Mouse (Mus musculus) C2C12 (cell line): ENCODE results near the gene Veph1. TPM values are rescaled to one million over a fixed set of nuclear protein-coding genes. Genes with fewer than 3 reads are reported as not detected.

Experiments used
- H3K27me3 ChIP-seq: one replicate; pipeline ENCODE4 v1.6.1; 2011; ENCODE audit not compliant: control insufficient read depth, insufficient read depth, insufficient read length
- H3K36me3 ChIP-seq: one replicate; pipeline ENCODE4 v1.6.1; 2011; ENCODE audit not compliant: control insufficient read depth, insufficient read depth
- H3K4me3 ChIP-seq: one replicate; pipeline ENCODE4 v1.5.1; 2011; ENCODE audit warnings: mild to moderate bottlenecking, control low read depth; ENCODE audit not compliant: poor library complexity, insufficient read depth, severe bottlenecking
- H3K79me2 ChIP-seq: one replicate; pipeline ENCODE4 v1.6.1; 2011; ENCODE audit not compliant: control insufficient read depth, insufficient read depth
- H3K79me3 ChIP-seq: one replicate; pipeline ENCODE4 v1.6.1; 2011; ENCODE audit warnings: low read depth, control low read depth
- H3ac ChIP-seq: one replicate; pipeline ENCODE3; 2011; ENCODE audit warnings: low read depth; ENCODE audit not compliant: control insufficient read depth, insufficient read length
- CEBPB ChIP-seq: IDR thresholded peaks from one replicate; pipeline ENCODE4 v1.6.1; 2011; ENCODE audit warnings: low read depth, mild to moderate bottlenecking, control low read depth, moderate library complexity
- CTCF ChIP-seq: IDR thresholded peaks from one replicate; pipeline ENCODE4 v1.5.1; 2011; ENCODE audit not compliant: control insufficient read depth, insufficient read depth, insufficient read length
- FOSL1 ChIP-seq: IDR thresholded peaks from one replicate; pipeline ENCODE4 v1.8.0; 2011; ENCODE audit warnings: mild to moderate bottlenecking, low read length; ENCODE audit not compliant: poor library complexity, insufficient read depth, severe bottlenecking
- MAX ChIP-seq: IDR thresholded peaks from one replicate; pipeline ENCODE4 v1.6.1; 2011; ENCODE audit warnings: mild to moderate bottlenecking, control low read depth
- MYOD1 ChIP-seq: IDR thresholded peaks from one replicate; pipeline ENCODE4 v1.6.1; 2011; ENCODE audit warnings: low read depth; ENCODE audit not compliant: control insufficient read depth, insufficient read length
- MYOG ChIP-seq: IDR thresholded peaks from one replicate; pipeline ENCODE4 v1.6.1; 2011; ENCODE audit not compliant: control insufficient read depth, insufficient read length; ENCODE audit errors: extremely low read depth
- USF1 ChIP-seq: IDR thresholded peaks from one replicate; pipeline ENCODE4 v1.6.1; 2011; ENCODE audit warnings: low read depth, mild to moderate bottlenecking, control low read depth, moderate library complexity
- long read RNA-seq, 2 experiments: library from polyadenylated mRNA; unstranded; transcript quantifications; one replicate each; pipeline ENCODE4 v2.0.0; 2019 to 2020
- polyA plus RNA-seq: library from polyadenylated mRNA; unstranded; fragments of >200 nt; fragmentation: generic; extraction: Trizol; gene quantifications from one replicate; pipeline ENCODE4 v1.2.1, GENCODE M21; 2012; ENCODE audit warnings: missing spikeins

Gene Veph1
- polyA plus RNA-seq: not detected
- long read RNA-seq, experiment 1: 0 reads
- long read RNA-seq, experiment 2: 0 reads

DNA sequence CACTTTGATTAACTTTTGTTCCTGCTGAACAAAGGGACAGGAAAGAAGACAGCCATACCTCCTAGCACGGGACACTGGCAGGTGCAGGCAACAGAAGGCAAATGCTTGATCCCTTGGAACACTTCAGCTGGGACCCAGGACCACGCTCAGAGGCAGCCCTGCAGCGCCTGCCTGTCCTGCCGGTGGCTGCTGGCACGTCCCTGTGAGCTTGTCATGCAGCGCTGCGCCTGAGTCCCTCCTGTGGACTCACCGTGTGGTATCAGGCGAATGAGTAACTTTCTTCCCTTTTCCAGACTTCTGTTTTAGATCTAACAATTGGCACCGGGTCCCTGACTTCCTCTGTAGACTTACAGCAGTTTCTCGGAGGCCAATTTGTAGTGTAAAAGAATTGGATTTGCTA, at the start of gene Veph1:
Gene Veph1 (minus strand): TSS at position 293 of the 400 bp plus-strand sequence.
- no peak within 1 kb of the TSS for H3ac ChIP-seq
- no peaks in the 10 kb centered on the region for H3K79me2 ChIP-seq
- TF ChIP-seq MYOG: no peak
- no peak for TF ChIP-seq CTCF
- no peak for TF ChIP-seq USF1
- TF ChIP-seq MYOD1: no peak
- no peak for TF ChIP-seq CEBPB
- no peak for TF ChIP-seq FOSL1
- TF ChIP-seq MAX: no peak
- H3K36me3 ChIP-seq: no peaks in the 10 kb centered on the region
- no peak within 1 kb of the TSS for H3K4me3 ChIP-seq
- H3K27me3 ChIP-seq: no peaks in the 10 kb centered on the region
- no peaks in the 10 kb centered on the region for H3K79me3 ChIP-seq

DNA sequence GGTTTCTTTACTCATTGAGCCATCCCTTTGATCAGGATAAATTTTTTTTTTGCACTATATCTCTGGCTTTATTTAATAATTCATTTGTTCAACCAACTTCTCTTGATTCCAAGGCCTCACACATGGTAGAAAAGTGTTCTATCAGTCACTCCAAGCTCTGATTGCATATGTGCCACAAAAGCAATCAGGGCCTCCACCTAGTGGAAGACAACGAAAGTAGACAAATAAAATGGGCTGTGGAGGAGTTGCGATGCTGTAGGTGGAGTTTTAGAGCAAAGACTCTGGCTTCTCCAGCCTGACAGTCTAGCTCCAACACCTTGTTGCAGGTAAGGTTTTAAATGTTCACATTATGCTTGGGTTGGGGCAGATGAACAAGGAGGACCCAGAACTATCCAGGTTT, 44.1 kb upstream of the Veph1 start:
- no peak overlapping the region for H3ac ChIP-seq
- no peak overlapping the region for H3K4me3 ChIP-seq
- no peaks in the 10 kb centered on the region for H3K79me2 ChIP-seq
- TF ChIP-seq USF1 (no peak), MAX (no peak), FOSL1 (no peak), CEBPB (no peak), MYOD1 (no peak)
- no peaks in the 10 kb centered on the region for H3K79me3 ChIP-seq
- H3K36me3 ChIP-seq: no peaks in the 10 kb centered on the region
- H3K27me3 ChIP-seq: no peaks in the 10 kb centered on the region

GRCm38 (mm10) chr3:66332401-66332729, 35.7 kb upstream of the Veph1 start:
- Histone ChIP-seq H3K27me3 (no peaks in the 10 kb centered on the region), H3K79me3 (no peaks in the 10 kb centered on the region), H3K79me2 (no peaks in the 10 kb centered on the region), H3ac (no peak overlapping the region), H3K4me3 (no peak overlapping the region), H3K36me3 (no peaks in the 10 kb centered on the region)
- TF ChIP-seq USF1 (no peak), CEBPB (no peak), FOSL1 (no peak), MYOD1 (no peak)

GRCm38 (mm10) chr3:66331592-66332400, 35.2 kb upstream of the Veph1 start:
- Histone ChIP-seq H3K36me3 (no peaks in the 10 kb centered on the region), H3K79me2 (no peaks in the 10 kb centered on the region), H3K4me3 (no peak overlapping the region), H3ac (no peak overlapping the region), H3K27me3 (no peaks in the 10 kb centered on the region), H3K79me3 (no peaks in the 10 kb centered on the region)
- TF ChIP-seq MYOG (no peak), CTCF (peak; percentile 48)

- H3K79me3 ChIP-seq: no peaks in the 10 kb centered on the region
- no peak overlapping the region for H3K4me3 ChIP-seq
- TF ChIP-seq MYOD1 (no peak), CTCF (no peak), MYOG (no peak)
- H3K36me3 ChIP-seq: no peaks in the 10 kb centered on the region
- no peaks in the 10 kb centered on the region for H3K27me3 ChIP-seq
- no peak overlapping the region for H3ac ChIP-seq
- H3K79me2 ChIP-seq: no peaks in the 10 kb centered on the region
These were observed 34.4 kb upstream of the Veph1 start for GRCm38 (mm10) chr3:66330896-66331579.

DNA sequence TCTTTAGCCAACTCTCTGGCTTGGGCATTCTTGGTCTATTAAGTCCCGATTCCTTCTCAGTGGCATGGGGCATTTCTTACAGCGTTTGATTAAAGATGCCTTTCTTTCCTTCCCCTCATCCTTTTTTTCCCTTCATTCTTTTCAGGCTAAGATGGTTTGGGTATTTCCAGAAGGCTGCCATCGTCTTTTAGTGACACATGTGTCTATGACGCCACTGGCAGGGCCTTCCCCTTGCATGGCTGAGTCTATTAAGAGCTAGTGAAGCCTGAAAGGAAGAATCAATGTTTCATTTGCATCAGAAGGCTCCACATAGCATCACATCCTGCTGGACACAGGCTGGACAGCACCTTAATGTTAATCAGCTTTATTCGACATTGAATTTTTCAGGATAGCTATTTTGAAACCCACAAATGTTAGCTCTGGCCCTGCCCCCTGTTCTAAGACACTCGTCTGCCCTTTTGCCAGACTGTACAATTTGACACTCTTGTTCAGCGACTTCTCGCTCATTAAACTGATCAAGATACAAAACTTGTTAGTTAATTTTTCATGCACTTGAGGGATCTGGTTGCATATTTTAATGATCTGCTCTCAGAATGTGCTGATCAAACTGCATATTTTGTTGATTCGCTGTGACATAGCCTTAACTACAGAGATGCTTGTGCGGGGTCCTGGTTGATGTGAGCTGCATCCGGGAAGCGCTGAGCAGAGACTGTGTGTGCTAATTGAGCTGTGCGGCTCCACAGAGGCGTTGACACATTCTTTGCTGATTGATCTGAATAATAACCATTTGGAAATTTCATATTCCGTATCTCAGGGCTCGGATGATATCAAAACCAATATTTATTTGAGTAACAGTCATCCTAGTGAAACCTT, 29.6 kb upstream of the Veph1 start:
- Histone ChIP-seq H3K4me3 (no peak overlapping the region), H3ac (no peak overlapping the region), H3K79me3 (no peaks in the 10 kb centered on the region), H3K36me3 (no peaks in the 10 kb centered on the region), H3K27me3 (no peaks in the 10 kb centered on the region), H3K79me2 (no peaks in the 10 kb centered on the region)
- TF ChIP-seq CEBPB (no peak), MYOD1 (no peak), FOSL1 (no peak), MAX (no peak), CTCF (no peak), USF1 (no peak), MYOG (no peak)
